Mouse (Mus musculus) adrenal gland, adult 2 months (tissue): ENCODE measurements around the gene Chrnb1. TPM values are rescaled to one million over a fixed set of nuclear protein-coding genes. Genes with fewer than 3 reads are reported as not detected.

ENCODE experiments used
- DNase-seq: peaks from one replicate; pipeline ENCODE4 v3.0.0; 2021
- polyA plus RNA-seq: library from polyadenylated mRNA; depleted of rRNA; stranded (reverse); fragments of >200 nt; gene quantifications from 2 replicates; pipeline ENCODE4 v1.2.3, GENCODE M21; 2012
- total RNA-seq, 2 experiments: library from RNA; stranded (reverse); gene quantifications; 2 replicates each; pipeline ENCODE4 v1.2.3; 2021

Chrnb1 gene
- total and polyA plus RNA-seq, 3 experiments, result 1.7 to 3.1 (median 2.7) TPM

GRCm38 (mm10) chr11:69774961-69775360, 20.8 kb downstream of the Chrnb1 start:
- DNase-seq, result no peak

DNA sequence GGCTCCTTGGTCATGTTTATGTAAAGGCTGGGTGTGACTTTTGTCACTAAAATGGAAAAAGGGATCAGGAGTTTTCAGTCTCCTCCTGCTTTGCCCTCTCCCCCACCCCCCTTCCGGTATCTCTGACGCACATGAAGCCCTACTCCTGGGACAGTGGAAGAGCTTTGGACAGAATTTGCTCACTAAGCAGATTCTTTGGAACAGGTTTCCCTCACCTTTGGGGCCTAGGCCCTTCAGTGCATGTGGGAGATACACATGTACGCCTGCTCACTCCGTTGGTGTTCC, 28.2 kb downstream of the Chrnb1 start:
- no peak for DNase-seq

GRCm38 (mm10) chr11:69766872-69767624, 28.7 kb downstream of the Chrnb1 start:
- no peak for DNase-seq

DNA sequence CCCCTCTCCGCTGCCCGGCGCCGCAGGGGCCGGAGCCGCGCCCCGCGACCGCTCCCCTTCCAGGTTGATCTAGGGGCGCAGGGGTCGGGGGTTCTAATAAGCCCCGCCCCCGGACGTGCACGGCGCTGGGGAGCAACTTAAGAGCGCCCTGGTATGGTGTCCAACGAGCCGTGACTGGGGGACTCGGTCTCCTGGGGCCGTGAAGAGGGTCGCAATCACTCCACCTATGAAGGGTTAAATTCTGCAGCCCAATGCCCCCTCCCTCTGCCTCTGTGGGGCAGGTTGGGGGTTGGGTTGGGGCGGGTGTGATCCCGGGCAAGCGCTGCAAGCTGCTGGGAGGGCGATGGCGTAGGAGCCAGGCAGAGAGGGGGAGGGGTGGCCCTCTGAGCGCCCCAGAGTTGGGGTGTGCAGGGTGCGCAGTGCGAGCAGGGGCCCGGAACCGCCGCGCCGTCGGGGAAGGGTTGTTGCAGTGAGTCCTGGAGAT, 29.6 kb downstream of the Chrnb1 start:
- DNase-seq, result peak; percentile 88

GRCm38 (mm10) chr11:69765221-69766125, 30.3 kb downstream of the Chrnb1 start, which contains the start of gene Zbtb4:
Zbtb4 (plus strand) TSS chr11:69765912.
- peak; percentile 71 for DNase-seq

GRCm38 (mm10) chr11:69763551-69763950, 32.2 kb downstream of the Chrnb1 start:
- no peak for DNase-seq

DNA sequence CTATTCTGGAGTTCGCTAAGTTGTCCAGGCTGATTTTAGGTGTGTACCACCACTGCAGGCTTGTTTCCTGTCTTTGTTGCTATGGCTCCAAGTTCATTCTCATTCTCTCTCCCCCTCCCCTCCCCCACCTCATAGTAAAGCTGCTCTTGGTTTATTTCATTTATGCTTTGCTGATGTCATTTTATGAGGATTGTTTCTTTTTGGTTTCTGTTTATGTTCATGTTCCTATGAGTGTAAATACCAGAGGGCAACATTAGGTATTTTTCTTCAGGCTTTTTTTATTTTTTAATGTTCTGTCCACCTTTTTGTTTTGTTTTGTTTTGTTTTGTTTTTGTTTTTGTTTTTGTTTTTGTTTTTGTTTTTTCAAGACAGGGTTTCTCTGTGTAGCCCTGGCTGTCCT, 33.9 kb downstream of the Chrnb1 start, which contains the start of gene Slc35g3:
TSS of gene Slc35g3 (minus strand) at position 101 of the 400 bp plus-strand sequence.
- DNase-seq, result no peak

DNA sequence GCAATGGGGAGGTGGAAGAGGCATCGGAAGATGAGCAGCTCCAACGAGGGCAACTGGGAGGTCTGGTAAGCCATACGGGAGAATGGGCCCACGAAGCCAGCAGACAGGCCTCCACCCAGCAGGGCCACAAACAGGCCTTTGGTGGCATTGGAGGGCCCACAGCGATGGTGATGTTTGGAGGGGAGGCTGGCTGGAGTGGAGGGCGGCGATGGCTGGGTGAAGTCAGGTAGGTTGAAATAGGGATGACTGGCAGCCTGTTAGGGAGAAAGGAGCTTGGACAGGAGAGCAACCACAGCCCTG, 34.9 kb downstream of the Chrnb1 start:
- DNase-seq, result no peak

GRCm38 (mm10) chr11:69760160-69760900, 35.4 kb downstream of the Chrnb1 start:
- DNase-seq, result no peak

DNA sequence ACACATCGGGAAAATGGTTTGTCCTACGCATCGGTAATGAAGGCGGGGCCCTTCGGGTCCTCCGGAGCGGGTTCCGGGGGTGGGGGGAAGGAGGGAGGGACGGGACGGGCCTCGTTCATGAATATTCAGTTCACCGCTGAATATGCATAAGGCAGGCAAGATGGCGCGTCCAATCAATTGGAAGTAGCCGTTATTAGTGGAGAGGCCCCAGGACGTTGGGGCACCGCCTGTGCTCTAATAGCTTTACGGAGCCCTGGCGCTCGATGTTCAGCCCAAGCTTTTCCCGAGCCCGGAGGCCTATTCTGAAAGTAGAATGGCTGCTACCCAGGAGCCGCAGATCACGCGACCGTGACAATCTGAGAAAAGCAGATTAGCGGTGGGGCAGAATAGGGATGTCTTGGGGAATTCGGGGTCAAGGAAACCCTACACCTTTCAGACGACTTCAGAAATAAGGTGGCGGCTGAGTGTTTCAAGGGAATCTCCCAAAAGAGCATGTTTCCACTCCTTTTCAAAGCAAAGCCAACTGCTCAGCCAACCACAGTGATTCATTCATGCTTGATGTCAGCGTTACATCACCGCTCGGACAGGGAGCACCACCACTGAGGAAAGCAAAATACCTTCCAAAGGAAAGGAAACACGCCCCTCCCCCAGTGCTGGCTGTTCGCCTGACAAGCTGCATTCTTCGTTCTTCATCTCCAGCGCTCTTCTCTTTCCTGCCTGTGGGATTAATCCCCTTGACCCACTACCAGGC, 36.6 kb downstream of the Chrnb1 start:
- DNase-seq, result peak; percentile 92

- DNase-seq, result peak; percentile 98
Measured at GRCm38 (mm10) chr11:69758478-69758970, 37.2 kb downstream of the Chrnb1 start, which contains the start of gene Polr2a. Polr2a (minus strand) TSS chr11:69758637.

GRCm38 (mm10) chr11:69758090-69758456, 37.7 kb downstream of the Chrnb1 start:
- DNase-seq, result peak; percentile 99

- no peak for DNase-seq
Measured at GRCm38 (mm10) chr11:69757303-69758089, 38.2 kb downstream of the Chrnb1 start.

DNA sequence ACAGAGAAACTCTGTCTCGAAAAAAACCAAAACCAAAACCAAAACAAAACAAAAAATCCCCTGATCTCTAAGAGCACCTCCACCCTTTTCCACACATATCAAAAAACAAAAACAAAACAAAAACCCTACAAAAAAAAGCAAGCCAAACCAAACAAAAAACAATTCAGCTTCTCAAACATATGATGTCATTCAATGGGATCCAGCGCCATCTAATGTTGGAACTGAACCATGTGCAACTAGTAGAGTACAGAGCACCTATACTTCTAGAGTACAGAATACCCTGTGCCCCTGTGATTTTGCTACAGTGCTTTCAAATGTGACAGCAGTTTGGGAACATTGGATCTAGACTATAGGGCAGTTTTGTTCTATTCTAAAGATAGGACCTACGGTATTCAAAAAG, 41.0 kb downstream of the Chrnb1 start:
- DNase-seq, result no peak

DNA sequence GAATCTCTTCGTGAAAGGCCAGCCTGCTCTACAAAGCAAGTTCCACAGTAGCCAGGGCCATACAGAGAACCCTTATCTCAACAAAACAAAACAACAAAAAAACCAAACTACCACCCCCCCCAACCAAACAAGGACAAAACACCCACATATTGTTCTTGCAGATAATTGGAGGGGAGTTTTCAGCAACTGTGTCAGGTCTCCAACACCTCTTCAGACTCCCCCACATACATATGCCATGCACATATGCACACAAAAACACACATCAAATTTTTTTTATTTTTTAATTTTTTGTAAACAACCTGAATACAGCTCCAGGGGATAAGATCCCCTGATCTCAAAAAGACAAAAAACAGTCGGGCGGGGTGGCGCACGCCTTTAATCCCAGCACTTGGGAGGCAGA, 41.5 kb downstream of the Chrnb1 start:
- DNase-seq, result no peak

GRCm38 (mm10) chr11:69752686-69753085, 43.1 kb downstream of the Chrnb1 start:
- DNase-seq, result peak; percentile 66

DNA sequence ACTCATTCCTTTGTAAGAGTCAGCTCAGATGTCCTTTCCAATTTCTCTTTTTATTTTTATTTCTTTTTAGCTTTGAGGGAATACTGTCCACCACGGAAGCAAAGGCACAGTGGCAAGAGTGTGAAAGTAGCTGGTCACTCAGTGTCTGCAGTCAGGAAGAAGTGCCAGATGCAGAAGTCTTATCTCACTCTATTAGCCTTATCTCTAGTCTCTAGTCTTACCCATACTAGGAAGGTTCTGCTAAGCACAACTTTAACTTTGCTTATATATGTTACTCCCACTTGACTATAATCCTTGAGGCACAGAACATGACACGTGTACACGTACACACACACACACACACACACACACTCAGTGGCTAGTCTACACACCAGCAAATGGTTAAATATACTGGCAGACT, 44.1 kb downstream of the Chrnb1 start:
- DNase-seq, result no peak
